Mouse (Mus musculus) heart, adult 2 months (tissue): ENCODE results near the gene Sctr.

Experiments
- CTCF ChIP-seq: fragments of 200-600 bp; IDR thresholded peaks from 2 replicates; pipeline ENCODE4 v1.8.1; 2022; ENCODE audit warnings: antibody characterized with exemption, mild to moderate bottlenecking, moderate library complexity
- EP300 ChIP-seq: fragments of 200-500 bp; IDR thresholded peaks from 2 replicates; pipeline ENCODE4 v1.6.1; 2011; ENCODE audit warnings: low read depth, low read length, control low read depth; ENCODE audit not compliant: insufficient read depth

DNA sequence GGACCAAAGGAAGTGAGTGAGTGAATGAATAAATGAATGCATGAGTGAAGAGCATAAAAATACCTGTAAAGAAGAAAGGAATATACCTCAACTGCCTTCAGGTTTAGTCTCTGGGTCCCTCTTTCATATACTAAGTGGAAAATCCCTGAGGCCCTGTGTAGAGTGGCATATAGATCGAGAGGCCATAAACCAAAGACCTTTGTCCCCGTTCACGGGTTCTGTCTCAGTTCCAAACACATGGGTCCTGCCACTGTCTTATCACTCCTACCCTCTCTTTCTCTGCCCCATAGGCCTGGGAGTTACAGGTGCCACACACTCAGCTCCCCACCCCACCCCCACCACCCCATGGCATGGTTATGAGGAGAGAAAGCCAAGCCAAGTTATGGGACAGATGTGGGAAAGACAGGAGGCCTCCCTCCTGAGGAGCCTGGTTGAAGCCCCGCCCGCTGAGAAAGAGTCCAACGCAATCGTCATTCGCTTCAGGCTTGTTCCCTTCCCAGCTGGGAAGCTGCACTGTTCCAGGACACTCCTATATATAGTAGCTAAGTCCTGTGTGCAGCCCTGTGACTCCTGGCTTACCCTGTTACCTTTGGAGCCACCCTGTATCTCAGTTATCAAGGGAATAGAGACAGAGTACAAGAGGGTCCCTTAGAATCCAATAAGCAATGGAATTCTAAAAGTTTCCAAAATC lies 84.3 kb downstream of the Sctr start:
- TF ChIP-seq CTCF (no peak), EP300 (0 out of 2 replicates have a peak, but pooled peaks have one; percentile 24)
